Mouse (Mus musculus): Measurements from ENCODE around the gene Pgpep1. TPM values are rescaled to one million over a fixed set of nuclear protein-coding genes. Genes with fewer than 3 reads are reported as not detected.

The Pgpep1 gene
- polyA plus RNA-seq, 1 experiment: 25.8 TPM

DNA sequence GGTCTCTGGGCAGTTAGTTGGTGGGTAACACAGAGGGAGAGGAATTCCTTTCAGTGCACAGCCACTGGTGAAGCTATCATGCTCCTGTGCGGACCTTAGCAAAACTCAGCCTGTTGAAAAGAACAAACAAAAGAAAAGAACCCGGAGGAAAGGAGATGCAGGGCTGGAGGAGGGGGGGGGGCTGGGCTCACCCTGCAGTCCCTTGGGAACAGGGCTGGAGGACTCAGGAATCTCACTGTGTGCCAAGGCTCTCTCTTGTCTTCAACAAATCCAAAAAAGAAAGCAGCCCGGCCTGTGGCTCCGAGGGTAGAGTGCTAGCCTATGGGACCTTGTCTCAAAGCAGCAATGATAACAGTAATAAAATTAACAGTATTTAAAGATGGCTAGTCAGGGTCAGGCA is 3.5 kb upstream of the Pgpep1 start:
- no peak for DNase-seq (ENCODE audit: extremely low spot score in 1 of 2, low spot score in 1 of 2)

DNA sequence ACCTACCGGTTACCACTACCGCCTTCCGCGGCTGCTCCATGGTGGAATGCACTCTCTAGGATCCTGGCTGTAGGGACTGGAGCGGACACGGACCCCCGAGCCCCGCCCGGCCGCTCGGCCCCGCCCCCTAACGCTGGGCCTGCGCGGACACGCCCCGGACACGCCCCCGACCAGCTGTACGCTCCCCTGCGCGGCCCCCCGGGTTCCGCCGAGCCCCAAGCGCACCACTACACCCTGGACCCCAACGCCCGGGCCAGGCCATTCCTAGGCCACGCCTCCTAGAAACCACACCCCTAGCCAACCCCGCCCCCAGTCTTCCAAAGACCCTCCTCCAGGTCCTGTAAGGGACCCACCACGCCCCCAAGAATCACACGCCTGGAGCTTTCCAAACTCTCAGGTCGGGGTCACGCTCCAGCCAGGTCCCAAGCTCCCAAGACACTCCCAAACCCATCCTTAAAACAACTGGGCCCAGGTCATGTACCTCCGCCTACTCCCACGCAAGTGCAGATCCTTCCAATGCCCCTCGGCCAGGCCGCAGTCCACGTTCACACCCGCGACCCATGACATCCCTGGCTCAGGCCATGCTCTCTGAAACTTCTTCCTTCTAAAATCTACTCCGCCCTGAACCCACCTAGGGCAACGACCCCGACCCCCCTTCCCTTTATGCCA is 450 bp downstream of the Pgpep1 start:
- peak in 1 of 2 experiments; percentile 73 for DNase-seq (ENCODE audit: extremely low spot score in 1 of 2, low spot score in 1 of 2)

DNA sequence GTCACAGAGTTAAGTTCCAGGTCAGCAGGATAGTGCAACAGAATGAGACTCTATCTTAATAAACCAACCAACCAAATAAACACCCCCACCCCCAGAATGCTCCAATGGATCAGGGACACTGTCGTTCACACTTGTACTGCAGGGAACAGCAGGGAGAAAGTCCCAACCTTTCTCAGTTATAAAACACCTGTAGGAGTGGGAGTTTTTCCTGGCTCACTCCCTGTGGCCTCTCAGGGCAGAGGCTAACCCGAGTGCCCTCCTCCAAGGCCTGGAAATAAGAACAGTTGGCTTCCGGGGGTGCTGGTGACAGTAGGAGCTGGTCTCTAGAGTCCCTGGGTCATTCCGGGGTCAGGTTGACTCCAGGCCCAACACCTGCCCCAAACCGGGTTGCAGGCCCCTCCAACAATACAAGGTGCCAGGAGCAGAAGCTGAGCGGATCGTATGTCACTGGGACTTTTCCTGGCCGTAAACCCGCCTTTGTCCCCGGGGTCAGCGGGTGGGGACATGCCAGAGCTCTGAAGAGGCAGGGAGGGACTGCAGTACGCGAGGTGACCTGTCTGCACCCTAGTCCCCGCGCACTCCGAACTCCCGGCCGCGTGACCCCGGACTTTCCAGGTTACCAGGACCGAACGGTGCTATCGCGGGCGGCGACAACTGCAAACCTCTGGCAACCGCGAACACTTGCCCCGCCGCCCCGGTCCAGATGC is 1.1 kb downstream of the Pgpep1 start:
- no peak for DNase-seq (ENCODE audit: extremely low spot score in 1 of 2, low spot score in 1 of 2)

DNA sequence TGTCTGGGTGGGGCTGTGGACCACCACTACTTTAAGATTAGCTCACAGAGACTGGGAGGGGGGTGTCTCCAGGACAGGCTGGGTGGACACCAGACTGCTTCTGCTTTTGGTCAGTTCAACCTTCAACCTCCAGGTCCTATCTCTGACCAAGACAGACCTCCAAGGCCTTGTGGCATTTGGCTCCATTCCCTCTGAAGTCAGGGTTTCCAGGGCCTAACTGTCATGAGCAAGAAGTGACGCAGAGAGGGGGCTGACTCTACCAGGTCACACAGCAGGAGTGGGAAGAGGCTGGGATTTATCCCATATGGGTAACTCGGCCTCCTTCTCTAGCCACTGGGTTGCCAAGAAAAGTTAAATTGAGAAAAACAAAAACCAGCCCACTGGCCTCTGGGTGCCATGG is 2.4 kb downstream of the Pgpep1 start:
- no peak for DNase-seq (ENCODE audit: extremely low spot score in 1 of 2, low spot score in 1 of 2)

DNA sequence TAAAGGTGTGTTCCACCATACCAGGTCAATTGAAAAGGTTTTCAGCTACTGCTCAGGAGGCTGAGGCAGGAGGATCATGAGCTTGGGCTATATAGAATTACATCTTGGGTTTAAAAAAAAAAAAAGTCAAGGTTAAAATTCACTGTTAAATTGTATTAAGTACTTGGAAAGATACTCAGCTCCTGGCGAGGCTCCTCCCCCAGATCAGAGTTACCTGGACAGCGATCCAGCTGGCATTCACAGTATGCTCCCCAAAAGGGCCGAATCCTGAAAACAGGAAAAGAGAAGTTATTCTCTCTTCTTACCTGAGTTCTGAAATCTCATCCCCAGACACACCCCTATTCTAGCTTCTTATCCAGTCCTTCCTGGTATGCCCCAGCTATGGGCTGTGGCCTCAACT is 3.0 kb downstream of the Pgpep1 start:
- DNase-seq (ENCODE audit: extremely low spot score in 1 of 2, low spot score in 1 of 2): no peak

DNA sequence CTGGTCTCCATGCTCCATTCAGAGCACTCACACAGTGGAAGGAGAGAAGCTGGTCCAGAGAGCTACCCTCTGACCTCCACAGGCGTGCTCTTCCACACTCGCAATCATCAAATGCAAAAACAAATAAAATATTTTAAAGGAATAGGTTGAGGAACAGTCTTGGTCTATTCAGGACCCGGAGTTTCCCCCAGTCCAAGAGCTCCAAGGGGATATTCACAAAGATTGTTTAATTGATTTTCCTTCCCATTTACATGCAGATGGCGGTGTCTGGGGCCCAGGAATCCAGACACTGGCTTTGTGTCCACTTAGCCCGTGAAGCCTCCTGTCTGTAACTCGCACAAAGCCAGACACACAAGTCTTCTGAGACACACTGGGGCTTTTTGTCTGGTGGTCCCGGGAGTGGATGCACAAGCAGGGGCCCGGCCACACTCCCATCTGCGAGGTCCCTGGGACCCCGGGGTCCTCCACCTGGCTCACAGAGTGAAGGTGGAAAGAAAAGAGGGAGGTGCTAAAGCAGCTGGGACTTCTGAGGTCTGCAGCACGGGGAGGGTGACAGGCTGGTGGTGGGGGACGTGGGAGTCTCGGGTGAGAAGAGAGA is 3.9 kb downstream of the Pgpep1 start:
- no peak for DNase-seq (ENCODE audit: extremely low spot score in 1 of 2, low spot score in 1 of 2)

DNA sequence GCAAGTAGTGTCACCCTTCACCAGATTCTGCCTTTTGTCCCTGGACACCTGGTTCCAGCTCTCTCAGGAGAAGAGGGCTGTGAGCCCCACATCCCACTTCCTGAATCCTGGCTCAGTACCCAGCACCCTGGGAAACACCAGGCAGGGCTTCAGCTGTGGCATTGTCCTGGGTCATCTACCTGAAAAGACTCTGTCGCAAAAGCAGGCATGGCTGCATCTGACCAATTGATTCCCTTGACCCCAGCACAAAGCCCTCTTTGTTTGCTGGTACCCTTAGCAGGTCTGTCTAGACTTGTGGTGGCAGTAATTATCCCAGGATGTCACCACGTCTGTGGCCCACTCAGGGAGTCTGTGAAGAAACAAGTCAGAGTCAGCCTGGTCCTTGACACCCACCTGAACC is 4.7 kb downstream of the Pgpep1 start:
- no peak for DNase-seq (ENCODE audit: extremely low spot score in 1 of 2, low spot score in 1 of 2)

DNA sequence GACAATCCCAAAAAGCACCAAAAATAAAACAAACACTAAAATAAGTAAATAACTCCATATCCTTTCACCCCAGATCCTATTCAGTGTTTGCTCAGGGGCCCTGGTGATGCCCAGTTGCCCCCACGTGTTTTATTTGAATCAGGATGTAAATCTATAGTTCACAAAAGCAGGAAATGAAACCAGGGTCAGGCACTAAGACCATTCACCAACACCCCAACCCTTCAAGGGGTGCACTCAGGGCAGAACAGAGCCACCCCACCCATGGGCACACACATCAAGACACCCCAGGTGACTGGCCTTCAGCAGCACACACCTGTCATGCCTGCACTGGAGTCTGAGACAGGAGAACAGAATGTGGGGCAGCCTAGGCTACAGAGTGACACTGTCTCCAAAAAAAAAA is 6.1 kb downstream of the Pgpep1 start:
- DNase-seq (ENCODE audit: extremely low spot score in 1 of 2, low spot score in 1 of 2): no peak

DNA sequence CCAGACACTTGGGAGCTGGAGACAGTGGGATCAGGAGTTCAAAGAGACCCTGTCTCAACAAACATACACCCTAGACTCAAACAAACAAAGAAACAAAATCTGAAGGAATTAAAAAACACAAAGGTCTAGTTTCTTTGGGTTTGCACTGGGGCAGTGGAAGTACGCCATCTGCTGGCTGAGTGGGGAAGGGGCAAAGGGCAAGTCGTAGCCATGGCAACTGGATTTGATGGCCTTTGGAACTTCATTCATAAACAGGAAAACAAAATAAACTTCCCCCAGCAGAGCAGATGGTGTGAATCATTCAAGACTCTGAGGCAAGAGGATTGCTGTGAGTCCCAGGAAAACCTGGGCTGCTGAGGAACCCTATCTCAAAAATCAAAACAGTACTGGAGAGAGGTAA is 7.0 kb downstream of the Pgpep1 start:
- DNase-seq (ENCODE audit: extremely low spot score in 1 of 2, low spot score in 1 of 2): peak in 1 of 2 experiments; percentile 48

DNA sequence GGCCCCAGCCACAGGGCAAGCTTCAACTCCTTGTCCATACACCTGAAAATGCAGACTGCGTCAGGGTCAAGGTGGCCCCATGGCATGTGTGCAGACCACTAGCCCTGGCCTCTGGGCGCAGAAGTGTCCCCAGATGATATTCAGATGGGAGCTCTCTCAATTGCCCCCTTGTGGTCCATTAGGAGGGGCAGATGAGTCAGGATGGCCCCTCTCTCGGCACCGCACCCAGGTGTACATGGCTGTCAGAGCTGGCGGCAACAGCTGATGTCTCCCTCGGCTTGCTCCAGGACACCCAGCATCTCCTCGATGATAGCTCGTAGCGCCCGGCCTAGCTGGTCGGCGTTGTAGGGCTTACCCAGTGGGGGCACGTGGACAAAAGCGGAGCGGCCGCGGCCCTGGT is 9.8 kb downstream of the Pgpep1 start:
- no peak for DNase-seq (ENCODE audit: extremely low spot score in 1 of 2, low spot score in 1 of 2)

DNA sequence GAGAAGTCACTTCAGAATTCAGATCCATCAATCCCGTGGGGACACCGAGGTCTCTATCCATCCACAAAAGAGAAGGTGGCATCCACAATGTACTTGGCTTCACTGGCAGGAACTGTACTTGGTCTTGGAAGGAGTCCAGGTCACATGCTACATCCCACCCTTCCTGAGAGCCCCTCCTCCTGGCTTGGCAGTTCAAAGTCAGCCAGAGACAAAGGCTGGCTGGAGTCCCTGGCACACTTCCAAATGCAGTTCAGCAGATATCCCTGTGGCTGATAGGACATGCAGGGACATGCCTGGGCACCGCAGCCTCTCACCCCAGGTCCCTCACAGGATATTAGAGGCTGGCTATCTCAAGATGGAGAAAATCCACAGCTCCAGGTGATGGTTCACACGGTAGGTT is 10.9 kb downstream of the Pgpep1 start:
- peak in 1 of 2 experiments; percentile 35 for DNase-seq (ENCODE audit: extremely low spot score in 1 of 2, low spot score in 1 of 2)

DNA sequence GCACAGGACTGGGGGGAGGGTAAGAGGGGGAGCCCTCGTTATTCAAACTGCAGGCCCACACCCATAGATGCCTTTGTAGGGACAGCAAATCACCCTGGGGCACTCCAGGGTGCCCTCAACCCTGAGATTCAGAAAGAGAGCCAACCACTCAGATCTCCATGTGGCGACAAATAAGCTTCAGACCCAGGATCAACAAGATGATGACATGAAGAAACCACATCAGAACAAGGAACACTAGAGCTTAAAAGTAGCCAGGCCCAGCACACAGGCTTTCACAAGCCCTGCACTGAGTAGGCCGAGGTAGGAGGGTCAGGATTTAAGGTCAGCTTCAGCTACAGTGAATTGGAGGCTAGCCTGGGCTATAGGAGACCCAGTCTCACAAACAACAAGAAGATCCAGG is 11.3 kb downstream of the Pgpep1 start:
- DNase-seq (ENCODE audit: extremely low spot score in 1 of 2, low spot score in 1 of 2): no peak

DNA sequence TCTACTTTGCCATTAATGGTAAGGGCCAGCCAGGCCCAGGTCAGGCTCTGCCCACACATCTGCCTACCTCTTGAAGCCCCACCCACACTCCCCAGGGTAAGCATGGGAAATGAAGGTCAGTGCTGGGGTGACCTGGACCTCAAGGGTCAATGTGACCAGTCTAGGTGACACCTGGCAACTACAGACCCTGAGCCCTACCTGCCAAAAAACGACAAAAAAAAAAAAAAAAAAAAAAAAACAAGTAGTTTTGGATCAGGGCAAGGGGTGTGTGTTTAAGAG is 12.1 kb downstream of the Pgpep1 start:
- DNase-seq (ENCODE audit: extremely low spot score in 1 of 2, low spot score in 1 of 2): no peak

DNA sequence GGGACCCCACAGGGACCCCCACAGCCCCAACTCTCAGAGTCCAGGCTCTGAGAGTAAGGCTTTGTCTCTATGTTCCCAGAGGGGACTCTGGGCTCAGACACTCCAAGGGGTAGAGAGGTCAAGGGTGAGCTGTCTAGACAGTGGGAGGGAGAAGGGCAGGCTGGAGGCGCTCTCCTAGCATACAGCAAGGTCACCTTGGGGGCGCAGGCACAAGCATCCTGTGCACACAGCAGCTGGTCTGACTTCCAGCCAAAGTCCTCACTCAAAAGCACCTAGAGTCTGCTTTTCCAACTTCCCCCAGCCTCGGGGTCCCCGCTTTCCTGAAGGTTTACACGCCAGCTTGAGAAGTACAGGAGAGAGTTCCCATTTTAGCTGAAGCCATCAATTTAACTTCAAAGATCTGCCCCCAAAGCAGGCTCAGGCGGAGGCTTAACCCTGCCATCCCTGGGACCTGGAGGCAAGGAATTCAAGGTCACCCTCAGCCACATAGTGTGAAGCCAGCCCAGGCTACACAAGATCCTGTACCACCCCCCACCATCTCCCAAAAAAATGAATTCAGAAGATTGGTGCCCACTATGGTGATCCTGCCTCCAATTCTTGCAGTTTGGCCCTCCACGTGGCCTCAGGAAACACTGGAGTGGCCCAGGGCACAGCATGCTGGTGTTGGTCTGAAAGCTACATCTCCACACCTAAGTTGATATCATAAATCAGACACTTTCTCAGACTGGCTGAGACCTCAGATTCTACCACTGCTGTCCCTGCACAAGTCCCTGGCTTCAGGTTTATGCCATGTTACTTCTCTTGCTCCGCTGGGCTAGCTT is 12.6 kb downstream of the Pgpep1 start:
- no peak for DNase-seq (ENCODE audit: extremely low spot score in 1 of 2, low spot score in 1 of 2)

DNA sequence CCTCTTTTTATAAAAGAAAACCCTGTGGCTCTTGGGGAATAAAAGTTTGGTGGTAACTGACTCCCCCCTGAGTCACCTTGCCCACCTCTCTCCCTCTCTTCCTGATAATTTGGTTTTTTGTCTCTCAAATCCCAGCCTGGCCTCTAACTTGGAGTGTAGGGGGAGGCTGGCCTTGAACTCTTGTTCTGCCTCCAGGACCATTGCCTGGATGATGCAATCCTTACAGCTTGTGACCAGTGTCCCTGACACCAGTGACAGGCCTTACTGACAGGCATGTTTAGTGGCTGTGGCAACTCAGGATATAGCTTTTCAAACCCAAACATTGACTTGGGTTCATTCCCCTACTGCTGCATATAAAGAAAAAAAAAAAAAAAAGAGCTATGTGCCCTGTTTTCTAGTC is 13.4 kb downstream of the Pgpep1 start:
- no peak for DNase-seq (ENCODE audit: extremely low spot score in 1 of 2, low spot score in 1 of 2)

DNA sequence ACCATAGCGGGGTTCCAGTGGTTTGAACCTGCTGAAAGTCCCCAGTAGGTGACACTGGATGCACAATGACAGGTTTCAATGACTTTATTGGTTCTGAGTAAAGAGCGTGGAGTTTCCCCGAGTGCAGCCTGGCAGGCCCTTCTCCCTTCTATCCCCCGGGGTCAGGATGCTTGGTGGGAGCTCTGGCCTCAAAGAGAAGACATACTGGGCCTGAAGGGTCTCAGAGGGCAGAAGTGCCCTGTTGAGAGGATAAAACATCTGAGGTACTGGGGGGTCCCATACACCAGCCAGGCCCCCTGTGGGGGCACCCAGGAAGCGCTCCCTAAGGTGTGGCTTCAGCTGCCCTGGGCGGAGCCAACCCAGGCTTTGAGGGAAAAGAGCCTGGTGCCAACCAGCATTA is 13.8 kb downstream of the Pgpep1 start:
- DNase-seq (ENCODE audit: extremely low spot score in 1 of 2, low spot score in 1 of 2): no peak

DNA sequence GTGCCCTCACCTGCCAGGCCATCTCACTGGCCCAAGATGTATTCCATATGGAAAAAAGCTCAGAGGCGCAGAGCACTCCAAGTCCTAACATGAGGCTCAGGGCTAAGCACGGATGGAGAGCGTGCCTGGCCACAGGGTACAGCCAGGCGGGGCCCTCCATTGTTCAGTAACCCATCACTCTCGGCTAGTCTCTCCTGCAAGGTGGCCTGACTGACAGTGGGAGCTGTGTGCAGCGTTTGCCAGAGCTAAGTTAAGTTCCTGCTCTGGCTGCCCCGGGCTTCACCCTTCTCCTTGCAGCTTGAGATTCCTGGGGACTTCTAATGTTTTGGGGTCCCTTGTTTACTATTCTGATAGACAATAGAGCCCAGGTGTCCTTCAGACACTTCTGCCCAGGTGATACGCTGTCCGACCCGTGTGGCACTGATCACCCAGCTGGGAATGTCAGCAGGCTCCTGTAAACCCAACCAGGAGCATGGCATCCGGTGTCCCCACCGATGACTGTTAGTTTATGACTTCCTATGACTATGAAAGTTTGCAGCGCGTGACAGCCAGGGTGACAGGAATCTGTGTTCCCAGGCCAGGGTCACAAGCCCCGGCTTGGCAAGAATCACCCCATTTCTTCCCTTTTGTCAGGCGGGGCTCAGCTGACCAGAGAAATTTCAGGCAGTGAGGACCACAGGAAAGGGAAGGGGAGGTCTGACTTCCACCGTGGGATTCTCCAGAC is 14.5 kb downstream of the Pgpep1 start:
- no peak for DNase-seq (ENCODE audit: extremely low spot score in 1 of 2, low spot score in 1 of 2)

DNA sequence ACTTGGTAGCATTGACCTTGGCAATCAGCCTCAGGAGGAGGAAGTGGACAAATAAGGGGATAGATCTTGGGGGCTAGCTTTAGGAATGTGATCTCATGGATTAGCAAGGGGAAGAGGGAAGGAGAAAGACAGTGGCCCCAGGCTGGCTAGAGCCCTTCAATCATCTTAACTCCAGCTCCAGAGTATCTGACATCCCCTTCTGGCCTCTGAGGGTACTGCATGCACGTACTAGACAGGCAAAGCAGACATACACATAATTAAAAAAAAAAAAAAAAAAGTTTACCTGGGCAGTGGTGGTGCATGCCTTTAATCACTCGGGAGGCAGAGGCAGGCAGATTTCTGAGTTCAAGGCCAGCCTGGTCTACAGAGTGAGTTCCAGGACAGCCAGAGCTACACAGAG is 16.1 kb downstream of the Pgpep1 start:
- DNase-seq (ENCODE audit: extremely low spot score in 1 of 2, low spot score in 1 of 2): no peak

DNA sequence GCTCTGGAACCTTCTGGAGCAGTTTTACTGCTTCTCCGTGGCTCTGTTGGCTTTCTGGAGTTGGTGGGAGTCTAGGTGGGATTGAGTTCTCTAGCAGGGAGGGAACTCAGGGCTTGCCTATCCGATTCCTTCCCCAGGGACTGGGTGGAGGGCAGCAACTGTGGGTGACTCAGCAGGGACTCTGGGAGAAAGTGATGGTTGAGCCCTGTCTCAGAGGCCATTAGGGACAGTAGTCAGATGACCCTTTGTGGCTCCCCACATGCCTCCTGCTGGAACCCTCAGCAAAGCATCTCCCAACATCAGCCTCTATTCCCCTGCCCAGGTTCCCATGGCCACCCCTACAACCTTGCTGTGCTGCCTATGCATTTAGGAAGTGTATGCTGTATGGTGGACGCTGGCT is 17.2 kb downstream of the Pgpep1 start:
- no peak for DNase-seq (ENCODE audit: extremely low spot score in 1 of 2, low spot score in 1 of 2)

DNA sequence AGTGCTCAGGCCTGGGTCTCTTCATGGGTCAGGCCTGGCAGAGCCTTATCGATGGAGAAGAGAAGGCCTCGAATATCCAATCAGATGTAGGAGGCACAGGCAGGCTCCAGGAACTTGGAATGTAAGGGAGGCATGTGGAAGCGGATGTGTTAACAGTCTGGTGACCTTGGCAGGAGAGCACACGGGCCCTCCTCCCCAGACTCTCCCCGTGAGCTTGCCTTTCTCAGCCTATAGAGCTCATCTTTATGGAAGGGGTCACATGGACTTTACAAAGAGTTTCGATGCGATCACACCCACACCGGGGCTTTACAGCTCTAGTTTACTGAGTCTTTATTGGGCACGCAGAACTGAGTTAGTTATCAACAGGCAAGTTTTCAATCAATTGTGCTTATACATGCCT is 21.4 kb downstream of the Pgpep1 start:
- DNase-seq (ENCODE audit: extremely low spot score in 1 of 2, low spot score in 1 of 2): no peak

DNA sequence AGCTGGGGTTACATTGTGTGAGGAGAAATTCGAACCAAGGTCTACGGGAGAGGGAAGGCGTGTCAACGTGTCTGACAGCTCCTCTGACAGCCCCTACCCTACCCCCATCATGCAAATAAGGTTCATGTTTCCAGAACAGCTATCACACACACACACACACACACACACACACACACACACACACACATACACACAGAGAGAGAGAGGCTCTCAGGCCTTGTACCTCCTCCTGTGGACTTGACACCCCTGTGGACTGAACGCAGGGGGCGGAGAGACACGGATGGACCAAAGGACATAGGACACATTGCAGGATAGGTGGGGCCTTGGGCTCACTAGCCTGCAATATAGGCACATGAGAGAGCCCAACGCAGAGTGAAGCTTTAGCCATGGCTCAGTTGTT is 23.4 kb downstream of the Pgpep1 start:
- DNase-seq (ENCODE audit: extremely low spot score in 1 of 2, low spot score in 1 of 2): no peak

Data from frontal cortex, adult 2 months (tissue).